Mouse (Mus musculus): ENCODE measurements at regions not wholly inside any gene's neighbourhood (a gene's known extent, or its start where the extent isn't known, plus 50 kb on each side); places are given as distances from the start of the nearest gene placed in this dataset.
A peak's percentile ranks its signal among the peaks of the same experiment; 100 is the strongest.

- ATAC-seq (replicated peaks; ENCODE audit: low FRiP score), result no peak
Observed at GRCm38 (mm10) chr5:119598166-119598565, 72.3 kb upstream of the Tbx3 start.

GRCm38 (mm10) chr5:119601390-119601789 lies 69.1 kb upstream of the Tbx3 start:
- H3K9me3 ChIP-seq (replicated peaks), result no peaks in the 10 kb centered on the region
- 85% methylated on average over 5 of the region's 5 CpGs for WGBS
- no peak overlapping the region for H3K4me2 ChIP-seq
- H3K36me3 ChIP-seq, result no peaks in the 10 kb centered on the region
- H3K9ac ChIP-seq, result no peak overlapping the region
- no peak for ATAC-seq (replicated peaks; ENCODE audit: low FRiP score)
- H3K4me1 ChIP-seq, result peaks cover 13% of the 10 kb centered on the region; the same call in 1 of the 2 replicates
- H3K4me3 ChIP-seq (replicated peaks), result no peak overlapping the region
- H3K27me3 ChIP-seq, result no peaks in the 10 kb centered on the region
- no peak overlapping the region for H3K27ac ChIP-seq

More at GRCm38 (mm10) chr5:119598166-119598565, 72.3 kb upstream of the Tbx3 start:
- no peaks in the 10 kb centered on the region for H3K27me3 ChIP-seq
- H3K9ac ChIP-seq, result no peak overlapping the region
- H3K27ac ChIP-seq, result no peak overlapping the region
- 45% methylated on average over 10 of the region's 10 CpGs for WGBS
- H3K4me2 ChIP-seq, result no peak overlapping the region
- H3K36me3 ChIP-seq, result no peaks in the 10 kb centered on the region
- H3K4me1 ChIP-seq, result peaks cover 13% of the 10 kb centered on the region; the same call in 1 of the 2 replicates
- no peaks in the 10 kb centered on the region for H3K9me3 ChIP-seq (replicated peaks)
- no peak overlapping the region for H3K4me3 ChIP-seq (replicated peaks)

- 70% methylated on average over 16 of the region's 16 CpGs for WGBS
- H3K36me3 ChIP-seq, result no peaks in the 10 kb centered on the region
- H3K9ac ChIP-seq, result no peak overlapping the region
- H3K4me2 ChIP-seq, result no peak overlapping the region
- H3K9me3 ChIP-seq (replicated peaks), result no peaks in the 10 kb centered on the region
- H3K27ac ChIP-seq, result no peak overlapping the region
- no peaks in the 10 kb centered on the region for H3K27me3 ChIP-seq
- H3K4me3 ChIP-seq (replicated peaks), result no peak overlapping the region
- no peak for ATAC-seq (replicated peaks; ENCODE audit: low FRiP score)
- H3K4me1 ChIP-seq, result peaks cover 7% of the 10 kb centered on the region; the same call in 1 of the 2 replicates
Observed at GRCm38 (mm10) chr5:119602001-119602400, 68.5 kb upstream of the Tbx3 start.

- no peaks in the 10 kb centered on the region for H3K27me3 ChIP-seq
- no peak for ATAC-seq (replicated peaks; ENCODE audit: low FRiP score)
- H3K4me3 ChIP-seq (replicated peaks), result no peak overlapping the region
- WGBS, result 61% methylated on average over 7 of the region's 7 CpGs
- no peak overlapping the region for H3K4me2 ChIP-seq
- no peaks in the 10 kb centered on the region for H3K36me3 ChIP-seq
- peaks cover 10% of the 10 kb centered on the region for H3K4me1 ChIP-seq
- H3K9ac ChIP-seq, result no peak overlapping the region
- no peak overlapping the region for H3K27ac ChIP-seq
- H3K9me3 ChIP-seq (replicated peaks), result no peaks in the 10 kb centered on the region
Observed at GRCm38 (mm10) chr5:119605444-119605843, 65.0 kb upstream of the Tbx3 start.

GRCm38 (mm10) chr5:119613413-119613812 lies 57.1 kb upstream of the Tbx3 start:
- H3K27ac ChIP-seq, result 0 out of 2 replicates have a peak overlapping the region, but pooled peaks have one; percentile 23
- H3K9me3 ChIP-seq (replicated peaks), result no peaks in the 10 kb centered on the region
- no peak overlapping the region for H3K4me2 ChIP-seq
- no peak overlapping the region for H3K4me3 ChIP-seq (replicated peaks)
- WGBS, result 34% methylated on average over 6 of the region's 6 CpGs
- H3K36me3 ChIP-seq, result no peaks in the 10 kb centered on the region
- H3K27me3 ChIP-seq, result peaks cover 12% of the 10 kb centered on the region; the same call in 1 of the 2 replicates
- H3K9ac ChIP-seq, result no peak overlapping the region
- peak; percentile 60; the same call in 1 of the 2 replicates for ATAC-seq (replicated peaks; ENCODE audit: low FRiP score)
- H3K4me1 ChIP-seq, result peaks cover 33% of the 10 kb centered on the region

GRCm38 (mm10) chr5:119613981-119614770 lies 56.3 kb upstream of the Tbx3 start:
- WGBS, result 80% methylated on average over 10 of the region's 10 CpGs
- no peak overlapping the region for H3K27ac ChIP-seq

GRCm38 (mm10) chr5:119615681-119616080 lies 54.8 kb upstream of the Tbx3 start:
- no peak overlapping the region for H3K4me3 ChIP-seq (replicated peaks)
- H3K27me3 ChIP-seq, result peaks cover 16% of the 10 kb centered on the region; the same call in 1 of the 2 replicates
- WGBS, result 20% methylated on average over 5 of the region's 5 CpGs
- no peak overlapping the region for H3K27ac ChIP-seq
- peaks cover 30% of the 10 kb centered on the region for H3K4me1 ChIP-seq
- no peak overlapping the region for H3K9ac ChIP-seq
- ATAC-seq (replicated peaks; ENCODE audit: low FRiP score), result no peak
- H3K4me2 ChIP-seq, result no peak overlapping the region
- no peaks in the 10 kb centered on the region for H3K9me3 ChIP-seq (replicated peaks)
- H3K36me3 ChIP-seq, result no peaks in the 10 kb centered on the region

More at GRCm38 (mm10) chr5:119613981-119614770, 56.3 kb upstream of the Tbx3 start:
- no peaks in the 10 kb centered on the region for H3K36me3 ChIP-seq
- peaks cover 28% of the 10 kb centered on the region for H3K4me1 ChIP-seq
- no peak for ATAC-seq (replicated peaks; ENCODE audit: low FRiP score)
- H3K9me3 ChIP-seq (replicated peaks), result no peaks in the 10 kb centered on the region
- peaks cover 14% of the 10 kb centered on the region; the same call in 1 of the 2 replicates for H3K27me3 ChIP-seq
- H3K4me2 ChIP-seq, result no peak overlapping the region
- H3K4me3 ChIP-seq (replicated peaks), result no peak overlapping the region
- H3K9ac ChIP-seq, result no peak overlapping the region

- no peak overlapping the region for H3K4me3 ChIP-seq (replicated peaks)
- H3K27ac ChIP-seq, result no peak overlapping the region
- WGBS, result 91% methylated on average over 2 of the region's 2 CpGs
- H3K36me3 ChIP-seq, result no peaks in the 10 kb centered on the region
- H3K27me3 ChIP-seq, result peaks cover 11% of the 10 kb centered on the region; the same call in 1 of the 2 replicates
- no peak overlapping the region for H3K4me2 ChIP-seq
- H3K4me1 ChIP-seq, result peaks cover 23% of the 10 kb centered on the region
- no peak overlapping the region for H3K9ac ChIP-seq
- ATAC-seq (replicated peaks; ENCODE audit: low FRiP score), result no peak
- no peaks in the 10 kb centered on the region for H3K9me3 ChIP-seq (replicated peaks)
Observed at GRCm38 (mm10) chr5:119617856-119618255, 52.6 kb upstream of the Tbx3 start.

GRCm38 (mm10) chr5:119619906-119620305 lies 50.6 kb upstream of the Tbx3 start:
- no peaks in the 10 kb centered on the region for H3K9me3 ChIP-seq (replicated peaks)
- H3K4me1 ChIP-seq, result peaks cover 22% of the 10 kb centered on the region
- H3K27me3 ChIP-seq, result peaks cover 27% of the 10 kb centered on the region
- no peak overlapping the region for H3K27ac ChIP-seq
- ATAC-seq (replicated peaks; ENCODE audit: low FRiP score), result no peak
- H3K4me2 ChIP-seq, result no peak overlapping the region
- no peak overlapping the region for H3K9ac ChIP-seq
- no peak overlapping the region for H3K4me3 ChIP-seq (replicated peaks)
- 20% methylated on average over 8 of the region's 8 CpGs for WGBS
- no peaks in the 10 kb centered on the region for H3K36me3 ChIP-seq
